Mouse (Mus musculus) forebrain, postnatal 0 days (tissue): ENCODE measurements around the gene Chst11. TPM values are rescaled to one million over a fixed set of nuclear protein-coding genes. Genes with fewer than 3 reads are reported as not detected.

Source experiments
- ATAC-seq: fragments of 200-750 bp; cut with Nextera tagmentation; 2 replicates; pipeline ENCODE4 v1.8.0; 2017; ENCODE audit warnings: mild to moderate bottlenecking, moderate library complexity
- DNase-seq: peaks from one replicate; pipeline ENCODE4 v3.0.0-alpha.2; 2015
- H3K27ac ChIP-seq: fragments of 300-500 bp; sonication (generic); 2 replicates; pipeline ENCODE4 v1.5.1; 2014; ENCODE audit warnings: low read depth, mild to moderate bottlenecking, antibody characterized with exemption, low read length, moderate library complexity, mixed read lengths
- H3K27me3 ChIP-seq: fragments of 300-500 bp; sonication (generic); 2 replicates; pipeline ENCODE4 v1.6.1; 2014; ENCODE audit warnings: mild to moderate bottlenecking, low read length, mixed read lengths; ENCODE audit not compliant: insufficient read depth
- H3K36me3 ChIP-seq: fragments of 300-500 bp; sonication (generic); 2 replicates; pipeline ENCODE4 v1.6.1; 2014; ENCODE audit warnings: mild to moderate bottlenecking, moderate library complexity; ENCODE audit not compliant: insufficient read depth
- H3K4me1 ChIP-seq: fragments of 300-500 bp; sonication (generic); 2 replicates; pipeline ENCODE4 v1.6.1; 2014; ENCODE audit warnings: antibody characterized with exemption; ENCODE audit not compliant: insufficient read depth
- H3K4me2 ChIP-seq: fragments of 300-500 bp; sonication (generic); 2 replicates; pipeline ENCODE4 v1.6.1; 2014; ENCODE audit warnings: low read depth, mild to moderate bottlenecking, moderate library complexity
- H3K4me3 ChIP-seq: fragments of 300-500 bp; sonication (generic); 2 replicates; pipeline ENCODE4 v1.5.1; 2014; ENCODE audit warnings: low read depth, low read length, mixed read lengths
- H3K9ac ChIP-seq: fragments of 300-500 bp; sonication (generic); 2 replicates; pipeline ENCODE4 v1.6.1; 2014; ENCODE audit warnings: mild to moderate bottlenecking
- H3K9me3 ChIP-seq: fragments of 300-500 bp; sonication (generic); 2 replicates; pipeline ENCODE4 v1.6.1; 2016; ENCODE audit warnings: low read length
- CTCF ChIP-seq: sonication (generic); IDR thresholded peaks from 2 replicates; pipeline ENCODE4 v1.5.1; 2016; ENCODE audit warnings: antibody characterized with exemption, control low read depth, low read depth
- WGBS: fragments of 180-500 bp; shearing (Covaris S2); extraction: QIAGEN DNeasy Blood & Tissue Kit; methylation state at CpG from one replicate; pipeline ENCODE4 v1.1.7; 2014; 5-methylcytosine and 5-hydroxymethylcytosine counted together
- polyA plus RNA-seq: library from polyadenylated mRNA; unstranded; fragments of >200 nt; fragmentation: Nextera tagmentation; extraction: Ambion mirVana; gene quantifications from 2 replicates; pipeline ENCODE4 v1.2.1, GENCODE M21; 2015
- total RNA-seq: library from RNA; depleted of rRNA; stranded (reverse); fragments of >200 nt; gene quantifications from 2 replicates; pipeline ENCODE4 v1.2.3, GENCODE M21; 2014

Gene Chst11
- total and polyA plus RNA-seq, 2 experiments from 2014 or later, result 2.9 to 20.8 TPM

DNA sequence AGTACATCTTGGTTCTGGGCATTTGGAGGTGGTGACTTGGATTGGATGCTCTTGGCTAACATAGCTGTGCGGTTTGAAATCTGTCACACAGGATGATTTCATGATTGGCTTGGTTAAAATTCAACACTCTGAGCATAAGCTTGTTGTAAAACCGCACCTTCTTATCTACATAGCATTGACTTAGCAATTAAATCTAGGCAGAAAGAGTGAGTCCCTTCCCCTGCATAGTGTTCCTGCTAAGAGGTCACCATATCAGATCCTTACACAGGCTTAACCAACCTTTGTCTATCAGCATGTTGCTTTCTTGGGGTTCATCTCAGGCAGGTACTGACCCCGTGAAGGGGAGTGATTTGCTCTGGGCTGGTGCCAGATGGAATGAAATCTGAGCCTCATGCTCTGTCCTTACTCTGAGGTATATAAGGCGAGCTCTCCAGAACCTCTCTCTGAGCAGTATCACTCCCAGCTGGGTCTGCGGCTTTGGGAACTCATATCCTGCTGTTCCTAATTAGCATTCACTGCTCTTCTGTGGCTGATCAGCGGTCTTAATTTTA lies 10.6 kb upstream of the Chst11 start:
- Histone ChIP-seq H3K4me2 (no peak overlapping the region), H3K36me3 (no peaks in the 10 kb centered on the region), H3K9me3 (no peaks in the 10 kb centered on the region), H3K9ac (no peak overlapping the region), H3K4me1 (no peaks in the 10 kb centered on the region), H3K27ac (no peak overlapping the region), H3K27me3 (no peaks in the 10 kb centered on the region), H3K4me3 (no peak overlapping the region)
- WGBS, result 60% methylated on average over 6 of the region's 6 CpGs
- peak; percentile 59 for ATAC-seq
- TF ChIP-seq CTCF, result no peak
- no peak for DNase-seq

DNA sequence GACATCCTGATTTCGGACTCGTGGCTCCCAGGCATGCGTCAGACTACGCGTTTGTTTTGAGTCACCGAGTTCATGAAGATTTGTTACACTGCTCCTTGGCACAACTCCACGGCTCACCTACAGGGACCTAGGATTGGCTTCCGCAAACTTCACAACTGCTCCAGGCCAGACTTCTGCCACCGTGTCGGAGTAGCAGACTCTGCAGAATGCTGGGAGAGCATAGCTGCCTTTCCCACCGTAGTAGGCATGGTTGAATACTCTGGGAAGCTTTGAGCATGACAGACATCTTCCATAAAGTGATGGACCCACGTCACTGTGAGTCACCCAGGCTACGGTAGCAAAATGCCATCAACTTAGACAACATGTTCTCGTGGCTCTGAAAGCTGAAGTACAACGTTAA lies 9.5 kb upstream of the Chst11 start:
- Histone ChIP-seq H3K9me3 (no peaks in the 10 kb centered on the region), H3K27me3 (no peaks in the 10 kb centered on the region), H3K36me3 (no peaks in the 10 kb centered on the region), H3K27ac (no peak overlapping the region), H3K9ac (no peak overlapping the region), H3K4me3 (no peak overlapping the region), H3K4me2 (no peak overlapping the region), H3K4me1 (no peaks in the 10 kb centered on the region)
- no peak for DNase-seq
- TF ChIP-seq CTCF, result no peak
- 89% methylated on average over 15 of the region's 15 CpGs for WGBS
- ATAC-seq, result no peak

DNA sequence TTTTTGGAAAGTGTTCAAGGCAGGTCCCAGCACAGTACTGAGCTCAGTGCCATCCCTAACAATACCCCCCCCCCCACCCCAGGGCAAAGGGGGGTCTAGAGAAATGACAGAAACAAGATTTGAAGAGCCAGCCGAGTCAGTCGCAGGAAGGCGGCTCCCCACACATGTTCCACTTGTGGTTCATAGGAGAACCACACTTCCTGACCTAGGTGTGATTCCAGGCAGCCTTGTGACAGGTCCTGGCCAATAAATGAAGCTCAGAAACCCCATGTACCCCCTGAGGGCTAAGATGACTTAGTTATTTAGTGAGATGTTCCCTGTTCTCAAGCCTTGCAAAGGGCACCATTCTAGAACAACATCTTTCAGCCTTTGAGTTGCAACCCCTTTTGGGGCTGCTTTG lies 3.0 kb upstream of the Chst11 start:
- WGBS, result 90% methylated on average over 3 of the region's 3 CpGs
- ATAC-seq, result no peak
- TF ChIP-seq CTCF, result no peak
- Histone ChIP-seq H3K9ac (no peak overlapping the region), H3K4me3 (no peak overlapping the region), H3K36me3 (no peaks in the 10 kb centered on the region), H3K27me3 (no peaks in the 10 kb centered on the region), H3K4me2 (no peak overlapping the region), H3K4me1 (no peaks in the 10 kb centered on the region), H3K9me3 (no peaks in the 10 kb centered on the region), H3K27ac (no peak overlapping the region)
- no peak for DNase-seq

DNA sequence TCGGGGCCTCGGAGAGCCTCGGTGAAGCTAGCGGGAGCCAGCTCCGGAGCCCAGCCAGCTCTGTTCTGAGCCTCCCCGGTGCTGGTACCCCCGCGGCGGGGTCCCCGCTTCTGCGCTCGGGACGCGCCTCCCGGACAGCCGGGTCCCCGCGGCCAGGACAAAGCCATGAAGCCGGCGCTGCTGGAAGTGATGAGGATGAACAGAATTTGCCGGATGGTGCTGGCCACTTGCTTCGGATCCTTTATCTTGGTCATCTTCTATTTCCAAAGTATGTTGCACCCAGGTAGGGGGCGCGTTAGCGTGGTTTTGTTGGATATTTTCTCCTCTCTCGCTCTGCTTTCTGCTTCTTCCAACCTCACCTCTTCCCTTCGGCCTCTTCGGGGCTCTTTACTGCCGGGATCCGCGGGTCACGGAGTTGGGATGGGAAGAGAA lies 418 bp downstream of the Chst11 start:
- H3K9me3 ChIP-seq, result no peaks in the 10 kb centered on the region

DNA sequence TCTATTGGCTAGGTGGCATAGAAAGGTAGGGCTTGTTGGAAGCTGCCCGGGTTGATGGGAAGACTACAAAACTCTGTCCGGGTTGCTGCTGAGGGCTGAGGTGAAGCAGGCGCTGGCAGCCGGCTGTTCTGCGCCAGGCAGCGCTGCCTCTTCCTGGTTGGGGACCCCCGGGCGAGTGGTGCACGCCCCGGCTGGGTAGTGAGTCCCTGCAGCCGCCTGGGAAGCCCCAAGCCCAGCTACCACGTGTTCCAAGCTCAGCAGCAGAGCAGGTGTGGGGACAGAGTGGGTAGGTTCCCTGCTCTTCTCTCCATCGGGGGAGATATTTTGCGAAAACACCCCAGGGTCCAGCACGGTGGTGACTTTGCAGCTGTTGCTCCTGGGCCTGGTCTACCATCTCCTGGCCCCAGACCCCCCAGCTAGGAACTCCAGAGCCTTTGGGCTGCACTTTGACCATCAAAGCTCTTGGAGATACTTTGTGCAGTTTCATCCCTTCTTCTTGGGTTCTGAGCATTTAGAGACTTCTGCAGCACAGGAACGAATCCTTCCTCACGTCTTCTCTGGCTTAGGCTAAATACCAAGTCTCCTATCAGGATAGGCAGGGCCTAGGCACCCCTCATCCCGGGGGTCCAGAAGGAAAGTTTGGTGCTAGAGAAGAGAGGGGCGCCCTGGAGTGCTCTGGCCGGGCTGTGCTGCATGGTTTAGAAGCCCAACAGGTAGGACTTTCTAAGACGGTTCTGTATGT lies 1.1 kb downstream of the Chst11 start:
- Histone ChIP-seq H3K36me3 (no peaks in the 10 kb centered on the region), H3K27me3 (no peaks in the 10 kb centered on the region), H3K4me1 (0 out of 2 replicates have a peak, but pooled peaks cover 2% of the 10 kb centered on the region), H3K9me3 (no peaks in the 10 kb centered on the region), H3K27ac (peak overlapping the region; percentile 62; the same call in 1 of the 2 replicates), H3K4me3 (peak overlapping the region; percentile 60), H3K4me2 (peak overlapping the region; percentile 93), H3K9ac (peak overlapping the region; percentile 66)
- DNase-seq (peak; percentile 29), ATAC-seq (peak; percentile 28)
- no peak for TF ChIP-seq CTCF
- 2% methylated on average over 21 of the region's 21 CpGs for WGBS

More for the DNA sequence above, 418 bp downstream of the Chst11 start:
- peak overlapping the region; percentile 62 for H3K27ac ChIP-seq
- TF ChIP-seq CTCF, result peak; percentile 65
- DNase-seq (peak; percentile 76), ATAC-seq (peak; percentile 68)
- no peaks in the 10 kb centered on the region for H3K27me3 ChIP-seq
- H3K4me3 ChIP-seq, result peak overlapping the region; percentile 60
- peak overlapping the region; percentile 66 for H3K9ac ChIP-seq
- under 1% methylated on average over 32 of the region's 32 CpGs for WGBS
- H3K36me3 ChIP-seq, result no peaks in the 10 kb centered on the region
- H3K4me2 ChIP-seq, result peak overlapping the region; percentile 93
- H3K4me1 ChIP-seq, result 0 out of 2 replicates have a peak, but pooled peaks cover under 1% of the 10 kb centered on the region

DNA sequence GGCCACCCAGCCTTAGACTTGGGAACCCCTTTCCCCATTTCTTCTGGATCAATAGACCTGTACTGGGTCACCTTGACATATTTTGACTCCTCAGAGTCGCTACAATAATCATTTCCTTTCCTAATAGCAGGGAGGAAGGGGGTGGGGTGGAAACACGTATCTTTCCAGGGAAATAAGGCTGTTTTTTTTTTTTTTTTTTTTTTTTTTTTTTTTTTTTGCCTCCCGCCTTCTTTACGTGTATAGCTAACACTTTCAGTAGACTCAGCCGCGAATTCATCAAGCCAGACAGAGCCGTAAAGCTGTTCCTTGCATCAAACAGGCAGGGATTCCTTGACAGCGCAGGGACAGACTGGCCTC lies 1.7 kb downstream of the Chst11 start:
- no peaks in the 10 kb centered on the region for H3K27me3 ChIP-seq
- DNase-seq (peak; percentile 27), ATAC-seq (no peak)
- 0 out of 2 replicates have a peak, but pooled peaks cover 3% of the 10 kb centered on the region for H3K4me1 ChIP-seq
- peak overlapping the region; percentile 66 for H3K9ac ChIP-seq
- no peaks in the 10 kb centered on the region for H3K9me3 ChIP-seq
- peak overlapping the region; percentile 60 for H3K4me3 ChIP-seq
- no peak for TF ChIP-seq CTCF
- H3K36me3 ChIP-seq, result no peaks in the 10 kb centered on the region
- H3K27ac ChIP-seq, result no peak overlapping the region
- WGBS, result 8% methylated on average over 8 of the region's 8 CpGs
- peak overlapping the region; percentile 93 for H3K4me2 ChIP-seq

DNA sequence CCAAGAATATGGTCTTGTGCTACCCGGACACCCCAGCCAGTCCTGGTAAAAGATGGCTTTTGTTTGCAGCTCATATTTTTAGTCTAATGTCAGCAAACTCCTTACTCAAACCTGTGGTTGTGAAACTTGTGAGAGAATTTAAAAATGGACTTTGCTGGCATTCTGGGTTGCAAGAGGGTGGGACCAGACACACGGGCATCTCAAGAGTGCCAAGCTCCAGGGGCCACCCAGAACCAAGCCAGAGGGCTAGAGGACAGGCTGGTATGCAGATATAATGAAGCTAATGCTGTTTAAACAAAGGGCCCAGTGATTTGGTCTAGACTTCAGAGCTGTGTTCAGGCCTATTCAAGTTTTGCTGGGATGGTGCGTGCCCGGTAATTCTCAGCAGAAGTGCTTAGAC lies 2.1 kb downstream of the Chst11 start:
- H3K4me1 ChIP-seq, result 0 out of 2 replicates have a peak, but pooled peaks cover 8% of the 10 kb centered on the region
- H3K4me3 ChIP-seq, result peak overlapping the region; percentile 60
- WGBS, result 16% methylated on average over 4 of the region's 4 CpGs
- peak overlapping the region; percentile 93 for H3K4me2 ChIP-seq
- DNase-seq, result no peak
- no peaks in the 10 kb centered on the region for H3K27me3 ChIP-seq
- no peaks in the 10 kb centered on the region for H3K36me3 ChIP-seq
- H3K9ac ChIP-seq, result no peak overlapping the region; the same call in 1 of the 2 replicates
- no peak for ATAC-seq
- H3K27ac ChIP-seq, result no peak overlapping the region
- TF ChIP-seq CTCF, result no peak
- no peaks in the 10 kb centered on the region for H3K9me3 ChIP-seq
